ENCODE assay signal across 8 mouse cellular contexts in genomic region chr12:113139908-113140615, GRCm38 (mm10). TPM values are rescaled to one million over a fixed set of nuclear protein-coding genes. Genes with fewer than 3 reads are reported as not detected.
A peak's percentile ranks its signal among the peaks of the same experiment; 100 is the strongest.
DNase-seq lines count a peak whose midpoint lies in the region; ATAC-seq and TF ChIP-seq lines count a peak whose summit lies in the region.

Gene Crip2, plus strand, starts transcription at chr12:113140236.

- peaks cover 38% of the 10 kb centered on the region for H3K36me3 ChIP-seq in hindbrain, postnatal 0 days (ENCODE audit: insufficient read depth, low read length)

- DNase-seq in ZHBTc4 (ENCODE audit: low read depth, low spot score), result peak; percentile 98
- peak; percentile 85 to 89 for DNase-seq in gastrocnemius, adult 8-10 months (ENCODE audit: low spot score in 2 of 2)
- DNase-seq in hindbrain, postnatal 0 days (ENCODE audit: low spot score), result peak; percentile 93
- DNase-seq in left cerebral cortex, adult 18-20 months (ENCODE audit: low spot score in 2 of 2), result peak; percentile 86 to 93
- peak; percentile 94 to 98 for DNase-seq in lung, postnatal 4 days
- peak; percentile 93 for DNase-seq in right cerebral cortex, postnatal 25 days
- DNase-seq in urinary bladder, postnatal 36 days (ENCODE audit: low spot score in 2 of 2), result peak; percentile 86

- peak within 1 kb of the TSS; percentile 93 for H3K4me3 ChIP-seq in cortical plate, adult 2 months (ENCODE audit: insufficient read depth, low read length)
- H3K4me3 ChIP-seq in hindbrain, postnatal 0 days (ENCODE audit: low read length), result peak within 1 kb of the TSS; percentile 52

- ATAC-seq in hindbrain, postnatal 0 days, result peak; percentile 85

- H3K9ac ChIP-seq in hindbrain, postnatal 0 days (replicated peaks; ENCODE audit: low read length), result peak within 1 kb of the TSS; percentile 56

- no peak for TF ChIP-seq CTCF in cortical plate, adult 2 months (IDR thresholded peaks at IDR 0.05; ENCODE audit: extremely low read depth, insufficient read depth, low read length)
- TF ChIP-seq CTCF in hindbrain, postnatal 0 days (IDR thresholded peaks at IDR 0.05; ENCODE audit: low read depth), result no peak

- peak; percentile 58; the same call in 1 of the 2 replicates for TF ChIP-seq POLR2A in cortical plate, adult 2 months (IDR thresholded peaks at IDR 0.05; ENCODE audit: extremely low read depth, insufficient read depth, low read length)

- peaks cover 8% of the 10 kb centered on the region for H3K4me1 ChIP-seq in cortical plate, adult 2 months (ENCODE audit: control insufficient read depth, insufficient read depth, low read length)
- H3K4me1 ChIP-seq in hindbrain, postnatal 0 days (ENCODE audit: insufficient read depth, low read length), result peaks cover 34% of the 10 kb centered on the region

- WGBS in hindbrain, postnatal 0 days, result under 1% methylated on average over 68 of the region's 68 CpGs

- H3K27ac ChIP-seq in cortical plate, adult 2 months (ENCODE audit: insufficient read depth, low read length), result peak within 1 kb of the TSS; percentile 89
- H3K27ac ChIP-seq in hindbrain, postnatal 0 days, result peak within 1 kb of the TSS; percentile 74

- H3K4me2 ChIP-seq in hindbrain, postnatal 0 days (ENCODE audit: low read depth, low read length), result peak within 1 kb of the TSS; percentile 68

- H3K9me3 ChIP-seq in hindbrain, postnatal 0 days (ENCODE audit: low read length), result no peaks in the 10 kb centered on the region

- H3K27me3 ChIP-seq in hindbrain, postnatal 0 days (ENCODE audit: insufficient read depth, low read length), result no peaks in the 10 kb centered on the region

RNA-seq across cellular contexts. Expression of gene Crip2, which starts in this region (rescaled TPM):
- polyA plus RNA-seq in cortical plate, adult 2 months (2012; rRNA removed), result 263 and 281 TPM in 2 replicates
- 10 to 100 TPM; 22.0 to 27.4 (median 24.3) TPM for total RNA-seq in gastrocnemius, adult 8-10 months (2022)
- 138 and 152 TPM in 2 replicates for total RNA-seq in hindbrain, postnatal 0 days (2014; rRNA removed)
- polyA plus RNA-seq in hindbrain, postnatal 0 days (2015; fragmentation: Nextera tagmentation; extraction: Ambion mirVana), result 239 and 251 TPM in 2 replicates
- 100 to 1,000 TPM; 142 to 162 TPM for total RNA-seq in left cerebral cortex, adult 18-20 months (2021)

Comparison
In these comparisons a context has a peak if more than half of its experiments do, and no peak if none do; other contexts are left out.
1. Peak in every context shown above with its lines: DNase-seq, ATAC-seq, H3K4me3 ChIP-seq and H3K27ac ChIP-seq.